Mouse (Mus musculus) layer of hippocampus, adult 2 months (tissue): ENCODE measurements at regions not wholly inside any gene's neighbourhood (a gene's known extent, or its start where the extent isn't known, plus 50 kb on each side); places are given as distances from the start of the nearest gene placed in this dataset.
A peak's percentile ranks its signal among the peaks of the same experiment; 100 is the strongest.
"Not testable (repeated sequence)": the region's sequence is repeated elsewhere in the genome, so short reads cannot be mapped to it uniquely, and the experiment has no call there.

Source experiments
- DNase-seq, 2 experiments: peaks; one replicate each; pipeline ENCODE4 v3.0.0; 2022; ENCODE audit warnings: low spot score in 2 of 2
- H3K27ac ChIP-seq: fragments of 200-600 bp; 2 replicates; pipeline ENCODE4 v1.8.1; 2022
- H3K4me3 ChIP-seq: fragments of 200-600 bp; 2 replicates; pipeline ENCODE4 v1.8.1; 2022; ENCODE audit warnings: mild to moderate bottlenecking
- CTCF ChIP-seq: fragments of 200-600 bp; conservative IDR thresholded peaks from 2 replicates; pipeline ENCODE4 v1.8.1; 2022; ENCODE audit warnings: antibody characterized with exemption, mild to moderate bottlenecking, moderate library complexity

DNA sequence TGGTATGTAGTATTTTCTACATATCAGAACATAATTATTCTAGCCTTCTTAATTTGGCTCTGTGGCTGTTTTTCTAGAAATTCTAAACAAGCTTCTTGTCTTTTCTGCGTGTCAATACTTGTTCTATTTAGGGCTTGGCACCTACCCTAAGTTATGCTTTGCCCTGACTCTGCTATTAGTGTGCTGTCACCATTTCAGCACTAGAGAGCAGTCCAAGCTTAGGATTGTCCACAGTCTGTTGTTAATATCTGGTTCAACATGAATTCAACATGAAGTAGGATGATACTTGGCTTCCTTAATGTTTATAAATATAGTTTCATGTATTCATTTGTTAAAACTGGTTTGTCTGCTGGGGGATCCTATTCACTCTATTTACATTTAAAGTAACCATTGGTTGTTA lies 61.2 kb downstream of the Maged1 start:
- no peak overlapping the region for H3K4me3 ChIP-seq
- DNase-seq: no peak

DNA sequence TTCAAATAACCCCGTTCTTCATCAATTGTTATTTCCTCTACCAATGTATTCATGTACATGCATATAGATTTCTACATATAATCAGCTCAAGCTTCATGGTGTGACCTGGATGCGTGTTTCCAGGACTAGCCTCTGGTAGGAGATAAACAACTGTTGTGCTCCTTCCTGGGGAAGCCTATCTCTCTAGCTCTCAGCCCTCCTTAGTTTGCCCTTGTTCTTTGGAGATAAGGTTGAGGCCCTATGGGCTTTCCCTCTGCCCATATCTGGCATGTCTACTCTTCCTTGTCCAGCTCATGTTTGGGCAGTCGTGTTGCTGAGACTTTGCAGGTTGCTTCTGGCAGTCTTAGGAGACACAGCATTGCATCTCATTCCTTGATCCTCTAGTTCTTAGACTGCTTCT lies 74.3 kb downstream of the Maged1 start:
- not testable (repeated sequence) for DNase-seq, H3K4me3 ChIP-seq, H3K27ac ChIP-seq

More for the DNA sequence above, 61.2 kb downstream of the Maged1 start:
- peak; percentile 63 for TF ChIP-seq CTCF
- H3K27ac ChIP-seq: no peak overlapping the region
